Mouse (Mus musculus): Measurements from ENCODE around the gene Kat2b. TPM values are rescaled to one million over a fixed set of nuclear protein-coding genes. Genes with fewer than 3 reads are reported as not detected.

The Kat2b gene
- total and polyA plus RNA-seq, 2 experiments from 2014 or later: 12.1 to 65.1 TPM

DNA sequence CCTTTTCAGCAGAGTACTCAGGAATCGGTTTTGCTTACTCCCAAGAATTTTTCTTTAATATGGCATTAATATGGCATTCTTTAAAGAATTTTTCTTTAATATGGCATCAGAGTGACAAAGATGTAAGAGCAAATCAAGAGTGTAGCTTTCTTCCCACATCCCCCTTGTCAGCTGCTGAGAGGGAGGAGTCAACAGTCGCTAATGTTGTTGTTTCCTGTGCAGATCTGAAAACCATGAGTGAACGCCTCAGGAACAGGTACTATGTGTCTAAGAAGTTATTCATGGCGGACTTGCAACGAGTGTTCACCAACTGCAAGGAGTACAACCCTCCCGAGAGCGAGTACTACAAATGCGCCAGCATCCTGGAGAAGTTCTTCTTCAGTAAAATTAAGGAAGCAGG, 103.8 kb downstream of the Kat2b start:
- Histone ChIP-seq H3K9me3 (replicated peaks; ENCODE audit: control insufficient read depth, low read length) (no peaks in the 10 kb centered on the region), H3K27me3 (ENCODE audit: control insufficient read depth, insufficient read depth, low read length) (no peaks in the 10 kb centered on the region), H3K27ac (ENCODE audit: low read depth) (no peak overlapping the region), H3K4me2 (ENCODE audit: low read depth, low read length) (no peak overlapping the region), H3K4me1 (ENCODE audit: control insufficient read depth, insufficient read depth) (no peaks in the 10 kb centered on the region), H3K36me3 (replicated peaks; ENCODE audit: control insufficient read depth, insufficient read depth, low read length) (peaks cover 65% of the 10 kb centered on the region), H3K4me3 (ENCODE audit: low read depth, low read length) (no peak overlapping the region), H3K9ac (replicated peaks; ENCODE audit: low read depth, low read length) (no peak overlapping the region)
- DNase-seq (ENCODE audit: low spot score) (no peak), ATAC-seq (ENCODE audit: insufficient read depth, low read depth) (no peak)
- WGBS: 89% methylated on average over 8 of the region's 8 CpGs
- TF ChIP-seq CTCF (IDR thresholded peaks at IDR 0.05; ENCODE audit: low read depth) (no peak), EP300 (IDR thresholded peaks at IDR 0.05; ENCODE audit: low read depth) (no peak)

DNA sequence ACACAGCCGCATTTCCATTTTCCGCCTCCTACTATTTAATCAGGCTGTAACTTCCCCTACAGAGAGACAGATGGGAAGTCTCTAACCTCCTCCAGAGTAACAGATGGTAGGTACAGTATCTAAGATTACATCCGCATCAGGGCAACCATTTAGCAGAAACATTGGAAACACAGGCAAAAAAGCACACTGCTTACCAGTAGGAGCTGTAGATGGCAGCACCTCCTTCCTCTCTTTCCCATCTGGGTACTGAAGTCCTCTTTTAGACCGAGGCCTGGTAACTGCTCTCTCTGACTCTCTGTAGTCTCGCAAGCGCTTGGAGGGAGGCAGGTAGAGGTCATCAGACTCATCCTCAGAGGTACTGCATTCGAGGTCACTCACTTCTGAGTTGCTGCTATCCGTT, 112.1 kb downstream of the Kat2b start:
- no peak overlapping the region for H3K4me3 ChIP-seq (ENCODE audit: low read depth, low read length)
- no peak overlapping the region for H3K9ac ChIP-seq (replicated peaks; ENCODE audit: low read depth, low read length)
- no peak for ATAC-seq (ENCODE audit: insufficient read depth, low read depth)
- peak; percentile 39 for TF ChIP-seq CTCF (IDR thresholded peaks at IDR 0.05; ENCODE audit: low read depth)
- no peak for TF ChIP-seq EP300 (IDR thresholded peaks at IDR 0.05; ENCODE audit: low read depth)
- peaks cover 34% of the 10 kb centered on the region for H3K36me3 ChIP-seq (replicated peaks; ENCODE audit: control insufficient read depth, insufficient read depth, low read length)
- no peak for DNase-seq (ENCODE audit: low spot score)
- 73% methylated on average over 8 of the region's 8 CpGs for WGBS
- H3K27ac ChIP-seq (ENCODE audit: low read depth): no peak overlapping the region
- H3K27me3 ChIP-seq (ENCODE audit: control insufficient read depth, insufficient read depth, low read length): no peaks in the 10 kb centered on the region
- no peak overlapping the region for H3K4me2 ChIP-seq (ENCODE audit: low read depth, low read length)
- H3K9me3 ChIP-seq (replicated peaks; ENCODE audit: control insufficient read depth, low read length): no peaks in the 10 kb centered on the region
- no peaks in the 10 kb centered on the region for H3K4me1 ChIP-seq (ENCODE audit: control insufficient read depth, insufficient read depth)

DNA sequence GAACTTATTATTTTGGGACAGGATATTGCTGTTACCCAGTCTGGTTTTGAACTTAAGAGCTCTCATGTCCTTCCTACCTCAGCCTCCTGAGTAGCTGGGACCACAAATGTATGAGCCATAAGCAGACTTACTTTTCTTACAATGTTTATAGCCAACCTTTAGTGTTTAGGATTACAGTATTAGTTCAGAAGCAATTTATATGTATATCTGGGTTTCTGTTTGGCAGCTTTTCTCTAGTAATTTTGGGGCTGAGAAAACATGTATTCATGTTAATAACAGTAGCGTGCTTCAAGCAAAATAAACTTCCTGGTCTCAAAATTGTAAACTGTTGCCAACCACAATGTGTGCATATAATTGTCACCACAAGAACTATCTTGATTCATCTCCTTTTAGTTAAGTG, 121.7 kb downstream of the Kat2b start:
- H3K36me3 ChIP-seq (replicated peaks; ENCODE audit: control insufficient read depth, insufficient read depth, low read length): peaks cover 28% of the 10 kb centered on the region
- peak overlapping the region; percentile 75 for H3K4me3 ChIP-seq (ENCODE audit: low read depth, low read length)
- ATAC-seq (ENCODE audit: insufficient read depth, low read depth) (no peak), DNase-seq (ENCODE audit: low spot score) (no peak)
- H3K27ac ChIP-seq (ENCODE audit: low read depth): no peak overlapping the region
- H3K4me1 ChIP-seq (ENCODE audit: control insufficient read depth, insufficient read depth): peaks cover 4% of the 10 kb centered on the region
- H3K4me2 ChIP-seq (ENCODE audit: low read depth, low read length): peak overlapping the region; percentile 82
- H3K9ac ChIP-seq (replicated peaks; ENCODE audit: low read depth, low read length): no peak overlapping the region; the same call in 1 of the 2 replicates
- TF ChIP-seq EP300 (IDR thresholded peaks at IDR 0.05; ENCODE audit: low read depth): no peak
- TF ChIP-seq CTCF (IDR thresholded peaks at IDR 0.05; ENCODE audit: low read depth): no peak
- 6% methylated on average over 1 of the region's 1 CpGs for WGBS
- H3K9me3 ChIP-seq (replicated peaks; ENCODE audit: control insufficient read depth, low read length): no peaks in the 10 kb centered on the region
- H3K27me3 ChIP-seq (ENCODE audit: control insufficient read depth, insufficient read depth, low read length): no peaks in the 10 kb centered on the region

DNA sequence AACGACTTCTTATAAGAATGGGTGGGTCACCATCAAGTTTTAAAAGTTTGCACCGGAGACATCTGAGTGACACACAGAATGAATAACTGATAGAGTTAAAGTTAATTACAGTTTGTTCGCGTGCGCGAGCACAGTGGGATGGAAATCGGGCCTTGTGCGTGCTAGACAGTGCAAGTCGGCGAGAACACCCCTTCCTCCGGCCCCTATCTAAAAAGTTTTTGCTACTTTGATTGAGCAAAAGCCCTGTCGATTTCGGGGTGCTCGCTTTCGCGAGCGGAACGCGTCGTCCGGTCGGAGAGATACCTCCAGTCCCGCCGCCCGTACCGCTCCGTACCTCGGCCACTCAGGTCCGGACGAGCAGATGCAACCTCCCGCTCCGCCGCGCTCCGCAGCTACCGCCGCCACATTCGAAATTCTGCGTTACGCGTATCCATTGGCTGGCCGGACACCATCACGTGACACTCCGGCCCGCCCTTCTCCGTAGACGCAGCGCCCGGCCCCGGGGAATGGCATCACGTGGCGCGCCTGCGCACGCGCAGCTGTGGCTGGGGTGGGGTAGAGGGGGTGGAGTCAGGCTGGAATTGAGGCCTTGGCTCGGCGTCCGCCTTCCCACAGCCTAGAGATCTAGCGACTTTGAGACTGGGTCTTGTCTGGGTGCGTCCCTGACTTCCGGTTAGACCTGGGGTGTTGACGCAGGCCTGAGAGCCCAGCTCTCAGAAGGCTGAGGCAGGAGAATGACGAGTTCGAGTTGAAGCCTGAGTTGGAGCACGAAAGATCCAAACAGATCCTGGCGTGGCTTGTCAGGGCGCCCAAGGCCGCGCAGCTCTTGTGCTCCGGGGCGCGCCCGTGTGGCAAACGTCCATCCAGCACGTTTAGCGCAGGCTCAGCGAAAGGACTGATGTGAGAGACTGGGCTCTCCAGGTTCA, 122.5 kb downstream of the Kat2b start, which contains the start of gene Sgo1:
Sgo1 (minus strand) TSS at position 457 of the 926 bp plus-strand sequence.
- no peaks in the 10 kb centered on the region for H3K27me3 ChIP-seq (ENCODE audit: control insufficient read depth, insufficient read depth, low read length)
- H3K36me3 ChIP-seq (replicated peaks; ENCODE audit: control insufficient read depth, insufficient read depth, low read length): peaks cover 20% of the 10 kb centered on the region
- H3K4me3 ChIP-seq (ENCODE audit: low read depth, low read length): peak within 1 kb of the TSS; percentile 75
- TF ChIP-seq EP300 (IDR thresholded peaks at IDR 0.05; ENCODE audit: low read depth) (no peak), CTCF (IDR thresholded peaks at IDR 0.05; ENCODE audit: low read depth) (peak; percentile 60)
- peak within 1 kb of the TSS; percentile 82 for H3K4me2 ChIP-seq (ENCODE audit: low read depth, low read length)
- H3K9me3 ChIP-seq (replicated peaks; ENCODE audit: control insufficient read depth, low read length): no peaks in the 10 kb centered on the region
- WGBS: under 1% methylated on average over 78 of the region's 78 CpGs
- H3K9ac ChIP-seq (replicated peaks; ENCODE audit: low read depth, low read length): peak within 1 kb of the TSS; percentile 70
- DNase-seq (ENCODE audit: low spot score): peak; percentile 97
- peak; percentile 99 for ATAC-seq (ENCODE audit: insufficient read depth, low read depth)
- H3K27ac ChIP-seq (ENCODE audit: low read depth): peak within 1 kb of the TSS; percentile 97
- H3K4me1 ChIP-seq (ENCODE audit: control insufficient read depth, insufficient read depth): peaks cover 4% of the 10 kb centered on the region

DNA sequence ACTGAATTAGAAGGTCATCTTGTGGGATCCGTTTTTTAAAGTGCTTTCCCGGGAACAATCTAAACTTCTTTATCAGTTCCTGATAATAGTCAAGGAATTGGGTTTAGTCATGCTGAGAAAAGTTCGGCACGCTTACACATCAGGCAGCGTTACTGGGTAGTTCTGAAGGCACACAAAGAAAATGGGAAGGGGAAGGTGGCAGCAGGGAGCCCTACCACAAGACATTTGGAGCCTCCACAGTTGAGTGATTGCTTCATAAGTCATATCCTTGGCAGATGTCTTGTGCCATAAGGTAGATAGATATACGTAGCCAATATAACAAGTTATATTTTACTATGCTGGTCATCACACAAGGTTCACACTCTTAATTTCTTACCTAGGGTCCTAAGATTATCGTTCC, 123.3 kb downstream of the Kat2b start:
- TF ChIP-seq CTCF (IDR thresholded peaks at IDR 0.05; ENCODE audit: low read depth) (no peak), EP300 (IDR thresholded peaks at IDR 0.05; ENCODE audit: low read depth) (no peak)
- Histone ChIP-seq H3K4me1 (ENCODE audit: control insufficient read depth, insufficient read depth) (peaks cover 4% of the 10 kb centered on the region), H3K27me3 (ENCODE audit: control insufficient read depth, insufficient read depth, low read length) (no peaks in the 10 kb centered on the region), H3K4me2 (ENCODE audit: low read depth, low read length) (peak overlapping the region; percentile 82), H3K36me3 (replicated peaks; ENCODE audit: control insufficient read depth, insufficient read depth, low read length) (peaks cover 12% of the 10 kb centered on the region; the same call in 1 of the 2 replicates), H3K4me3 (ENCODE audit: low read depth, low read length) (peak overlapping the region; percentile 75), H3K9me3 (replicated peaks; ENCODE audit: control insufficient read depth, low read length) (no peaks in the 10 kb centered on the region), H3K27ac (ENCODE audit: low read depth) (peak overlapping the region; percentile 97), H3K9ac (replicated peaks; ENCODE audit: low read depth, low read length) (peak overlapping the region; percentile 70)
- no peak for DNase-seq (ENCODE audit: low spot score)
- WGBS: 18% methylated on average over 7 of the region's 7 CpGs
- ATAC-seq (ENCODE audit: insufficient read depth, low read depth): no peak
